Mouse (Mus musculus): ENCODE measurements around the gene Proser1. TPM values are rescaled to one million over a fixed set of nuclear protein-coding genes. Genes with fewer than 3 reads are reported as not detected.

The Proser1 gene
- polyA plus RNA-seq, 1 experiment: 31.3 TPM

- Histone ChIP-seq H3K27ac (ENCODE audit: insufficient read depth, low read length) (peak overlapping the region; percentile 85), H3K4me3 (ENCODE audit: low read depth, low read length) (peak overlapping the region; percentile 9; the same call in 1 of the 2 replicates), H3K4me1 (ENCODE audit: control insufficient read depth, insufficient read depth, low read length) (peaks cover 10% of the 10 kb centered on the region), H3K36me3 (ENCODE audit: control insufficient read depth, insufficient read depth, low read length, poor library complexity, severe bottlenecking) (peaks cover 27% of the 10 kb centered on the region), H3K9ac (ENCODE audit: low read depth, poor library complexity, severe bottlenecking) (no peak overlapping the region), H3K9me3 (replicated peaks; ENCODE audit: control insufficient read depth, insufficient read depth, low read length, poor library complexity, severe bottlenecking) (0 out of 2 replicates have a peak, but pooled peaks cover 3% of the 10 kb centered on the region), H3K27me3 (ENCODE audit: control insufficient read depth, insufficient read depth, low read length, poor library complexity, severe bottlenecking) (no peaks in the 10 kb centered on the region)
- TF ChIP-seq EP300 (IDR thresholded peaks at IDR 0.05; ENCODE audit: insufficient read depth, low read depth, low read length): no peak
Measured at GRCm38 (mm10) chr3:53457750-53458149, 5.7 kb upstream of the Proser1 start.

GRCm38 (mm10) chr3:53460106-53460505 is 3.4 kb upstream of the Proser1 start:
- no peak overlapping the region for H3K4me3 ChIP-seq (ENCODE audit: low read depth, low read length)
- no peaks in the 10 kb centered on the region for H3K27me3 ChIP-seq (ENCODE audit: control insufficient read depth, insufficient read depth, low read length, poor library complexity, severe bottlenecking)
- H3K9me3 ChIP-seq (replicated peaks; ENCODE audit: control insufficient read depth, insufficient read depth, low read length, poor library complexity, severe bottlenecking): no peaks in the 10 kb centered on the region
- no peak overlapping the region for H3K27ac ChIP-seq (ENCODE audit: insufficient read depth, low read length)
- TF ChIP-seq EP300 (IDR thresholded peaks at IDR 0.05; ENCODE audit: insufficient read depth, low read depth, low read length) (no peak), CTCF (IDR thresholded peaks at IDR 0.05; ENCODE audit: low read depth, low read length) (no peak), POLR2A (IDR thresholded peaks at IDR 0.05; ENCODE audit: insufficient read depth, low read length) (no peak)
- peaks cover 9% of the 10 kb centered on the region for H3K4me1 ChIP-seq (ENCODE audit: control insufficient read depth, insufficient read depth, low read length)
- peaks cover 15% of the 10 kb centered on the region for H3K36me3 ChIP-seq (ENCODE audit: control insufficient read depth, insufficient read depth, low read length, poor library complexity, severe bottlenecking)
- H3K9ac ChIP-seq (ENCODE audit: low read depth, poor library complexity, severe bottlenecking): no peak overlapping the region

GRCm38 (mm10) chr3:53462701-53463045 is 793 bp upstream of the Proser1 start:
- Histone ChIP-seq H3K4me3 (ENCODE audit: low read depth, low read length) (peak overlapping the region; percentile 78), H3K36me3 (ENCODE audit: control insufficient read depth, insufficient read depth, low read length, poor library complexity, severe bottlenecking) (peaks cover 13% of the 10 kb centered on the region), H3K9me3 (replicated peaks; ENCODE audit: control insufficient read depth, insufficient read depth, low read length, poor library complexity, severe bottlenecking) (no peaks in the 10 kb centered on the region), H3K9ac (ENCODE audit: low read depth, poor library complexity, severe bottlenecking) (peak overlapping the region; percentile 99), H3K27ac (ENCODE audit: insufficient read depth, low read length) (peak overlapping the region; percentile 78), H3K4me1 (ENCODE audit: control insufficient read depth, insufficient read depth, low read length) (peaks cover 4% of the 10 kb centered on the region), H3K27me3 (ENCODE audit: control insufficient read depth, insufficient read depth, low read length, poor library complexity, severe bottlenecking) (no peaks in the 10 kb centered on the region)
- TF ChIP-seq CTCF (IDR thresholded peaks at IDR 0.05; ENCODE audit: low read depth, low read length) (peak; percentile 39), POLR2A (IDR thresholded peaks at IDR 0.05; ENCODE audit: insufficient read depth, low read length) (no peak)

GRCm38 (mm10) chr3:53463765-53464114 is 274 bp downstream of the Proser1 start:
- no peak for TF ChIP-seq CTCF (IDR thresholded peaks at IDR 0.05; ENCODE audit: low read depth, low read length)
- no peak for TF ChIP-seq EP300 (IDR thresholded peaks at IDR 0.05; ENCODE audit: insufficient read depth, low read depth, low read length)
- no peak for TF ChIP-seq POLR2A (IDR thresholded peaks at IDR 0.05; ENCODE audit: insufficient read depth, low read length)
- no peaks in the 10 kb centered on the region for H3K9me3 ChIP-seq (replicated peaks; ENCODE audit: control insufficient read depth, insufficient read depth, low read length, poor library complexity, severe bottlenecking)
- peak overlapping the region; percentile 78 for H3K4me3 ChIP-seq (ENCODE audit: low read depth, low read length)
- peaks cover 2% of the 10 kb centered on the region for H3K4me1 ChIP-seq (ENCODE audit: control insufficient read depth, insufficient read depth, low read length)
- H3K27ac ChIP-seq (ENCODE audit: insufficient read depth, low read length): no peak overlapping the region
- peaks cover 13% of the 10 kb centered on the region for H3K36me3 ChIP-seq (ENCODE audit: control insufficient read depth, insufficient read depth, low read length, poor library complexity, severe bottlenecking)
- H3K9ac ChIP-seq (ENCODE audit: low read depth, poor library complexity, severe bottlenecking): peak overlapping the region; percentile 99
- no peaks in the 10 kb centered on the region for H3K27me3 ChIP-seq (ENCODE audit: control insufficient read depth, insufficient read depth, low read length, poor library complexity, severe bottlenecking)

- H3K36me3 ChIP-seq (ENCODE audit: control insufficient read depth, insufficient read depth, low read length, poor library complexity, severe bottlenecking): peaks cover 13% of the 10 kb centered on the region
- no peaks in the 10 kb centered on the region for H3K27me3 ChIP-seq (ENCODE audit: control insufficient read depth, insufficient read depth, low read length, poor library complexity, severe bottlenecking)
- H3K27ac ChIP-seq (ENCODE audit: insufficient read depth, low read length): no peak overlapping the region
- H3K4me3 ChIP-seq (ENCODE audit: low read depth, low read length): peak overlapping the region; percentile 78
- H3K4me1 ChIP-seq (ENCODE audit: control insufficient read depth, insufficient read depth, low read length): peaks cover 3% of the 10 kb centered on the region
- peak overlapping the region; percentile 99 for H3K9ac ChIP-seq (ENCODE audit: low read depth, poor library complexity, severe bottlenecking)
- H3K9me3 ChIP-seq (replicated peaks; ENCODE audit: control insufficient read depth, insufficient read depth, low read length, poor library complexity, severe bottlenecking): no peaks in the 10 kb centered on the region
- TF ChIP-seq EP300 (IDR thresholded peaks at IDR 0.05; ENCODE audit: insufficient read depth, low read depth, low read length) (no peak), CTCF (IDR thresholded peaks at IDR 0.05; ENCODE audit: low read depth, low read length) (no peak), POLR2A (IDR thresholded peaks at IDR 0.05; ENCODE audit: insufficient read depth, low read length) (no peak)
Measured at GRCm38 (mm10) chr3:53464146-53464698, 756 bp downstream of the Proser1 start.

- Histone ChIP-seq H3K9me3 (replicated peaks; ENCODE audit: control insufficient read depth, insufficient read depth, low read length, poor library complexity, severe bottlenecking) (no peaks in the 10 kb centered on the region), H3K4me3 (ENCODE audit: low read depth, low read length) (no peak overlapping the region), H3K4me1 (ENCODE audit: control insufficient read depth, insufficient read depth, low read length) (peaks cover 2% of the 10 kb centered on the region), H3K27ac (ENCODE audit: insufficient read depth, low read length) (no peak overlapping the region), H3K27me3 (ENCODE audit: control insufficient read depth, insufficient read depth, low read length, poor library complexity, severe bottlenecking) (no peaks in the 10 kb centered on the region), H3K36me3 (ENCODE audit: control insufficient read depth, insufficient read depth, low read length, poor library complexity, severe bottlenecking) (peaks cover 6% of the 10 kb centered on the region), H3K9ac (ENCODE audit: low read depth, poor library complexity, severe bottlenecking) (0 out of 2 replicates have a peak overlapping the region, but pooled peaks have one; percentile 32)
- TF ChIP-seq CTCF (IDR thresholded peaks at IDR 0.05; ENCODE audit: low read depth, low read length) (no peak), POLR2A (IDR thresholded peaks at IDR 0.05; ENCODE audit: insufficient read depth, low read length) (no peak), EP300 (IDR thresholded peaks at IDR 0.05; ENCODE audit: insufficient read depth, low read depth, low read length) (no peak)
Measured at GRCm38 (mm10) chr3:53465330-53465729, 1.9 kb downstream of the Proser1 start.
